Mouse (Mus musculus): Measurements from ENCODE around the gene Surf1. TPM values are rescaled to one million over a fixed set of nuclear protein-coding genes. Genes with fewer than 3 reads are reported as not detected.

Gene Surf1
- 95.5 and 103 TPM in 2 replicates for polyA plus RNA-seq (2015; fragmentation: Nextera tagmentation; extraction: Ambion mirVana)

DNA sequence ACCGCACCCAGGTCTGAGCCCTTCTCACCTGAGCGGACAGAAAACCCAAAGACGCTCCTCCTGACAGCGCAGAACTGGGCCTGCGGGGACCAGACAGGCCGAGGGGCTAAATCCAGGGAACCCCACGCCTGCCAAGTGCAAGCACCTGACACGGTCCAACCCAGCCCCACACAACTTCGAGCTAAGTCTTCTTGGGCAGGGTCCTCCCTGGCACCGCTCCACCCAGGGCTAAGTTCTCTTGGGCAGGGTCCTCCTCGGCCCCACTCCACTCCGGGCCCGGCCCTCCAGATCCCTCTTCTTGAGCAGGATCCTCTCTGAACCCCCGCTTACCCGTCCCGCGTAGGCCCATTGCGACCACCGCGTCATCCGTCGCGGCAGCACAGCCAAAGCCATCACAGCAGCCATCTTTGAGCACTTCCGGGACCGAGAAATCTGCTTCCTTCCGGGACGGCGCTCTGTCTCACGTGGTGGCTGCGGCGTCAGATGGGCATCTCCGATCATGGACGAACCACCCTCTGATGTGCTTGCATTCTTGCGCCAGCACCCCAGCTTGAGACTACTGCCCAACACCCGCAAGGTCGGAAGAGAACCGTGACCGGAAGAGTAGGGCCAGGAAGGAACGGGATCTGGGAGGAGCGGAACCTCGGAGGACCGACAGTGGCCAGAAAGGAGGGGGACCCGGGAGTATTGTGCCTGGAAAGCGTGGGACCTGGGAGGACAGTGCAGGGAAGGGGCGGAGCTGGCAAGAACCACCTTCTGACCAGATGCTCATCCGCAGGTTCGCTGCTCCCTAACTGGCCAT is at the start of gene Surf1, which contains the start of gene Surf2:
Gene Surf1 (minus strand): TSS at position 604 of the 802 bp plus-strand sequence.
Gene Surf2 (plus strand): TSS at position 441 of the 802 bp plus-strand sequence.

DNA sequence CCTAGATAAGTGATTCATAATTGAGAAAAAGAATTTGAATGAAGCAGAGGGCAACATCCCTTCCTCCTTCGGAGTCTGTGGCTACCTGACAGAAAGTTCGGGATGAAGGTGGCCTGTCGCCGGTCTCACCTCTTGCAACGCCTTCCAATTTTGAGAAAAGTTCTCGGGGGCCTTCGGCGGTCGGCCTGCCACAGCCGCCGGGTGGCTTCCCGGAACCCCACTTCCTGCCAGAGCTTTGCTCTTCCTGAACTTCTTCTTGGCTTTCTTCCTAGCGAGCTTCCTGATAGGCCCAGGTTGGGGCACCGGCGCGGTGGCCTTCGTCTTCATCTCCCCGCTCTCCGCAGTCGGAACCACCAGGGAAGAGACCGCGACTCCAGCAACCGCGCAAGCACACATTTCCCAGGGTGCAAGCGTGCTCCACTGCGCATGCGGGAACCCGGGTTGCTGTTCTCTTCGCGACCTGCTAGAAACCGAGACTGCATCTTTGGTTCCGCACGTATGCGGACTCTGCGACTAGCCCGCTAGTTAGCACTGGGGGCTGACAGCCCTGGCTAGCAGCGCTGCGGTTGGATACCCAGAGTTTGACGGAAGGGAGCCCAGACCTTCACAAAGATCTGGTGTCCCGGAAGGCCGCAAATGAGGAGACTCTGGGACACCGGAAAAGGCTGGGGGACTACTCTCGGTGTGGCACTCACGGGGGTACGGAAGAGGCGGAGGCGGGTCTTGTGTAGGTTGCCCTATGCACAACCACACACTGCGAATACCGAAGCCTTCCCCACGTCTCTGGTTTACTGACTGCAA is 47.8 kb upstream of the Surf1 start, which contains the start of gene Rexo4:
Gene Rexo4 (minus strand): TSS at position 464 of the 801 bp plus-strand sequence.

DNA sequence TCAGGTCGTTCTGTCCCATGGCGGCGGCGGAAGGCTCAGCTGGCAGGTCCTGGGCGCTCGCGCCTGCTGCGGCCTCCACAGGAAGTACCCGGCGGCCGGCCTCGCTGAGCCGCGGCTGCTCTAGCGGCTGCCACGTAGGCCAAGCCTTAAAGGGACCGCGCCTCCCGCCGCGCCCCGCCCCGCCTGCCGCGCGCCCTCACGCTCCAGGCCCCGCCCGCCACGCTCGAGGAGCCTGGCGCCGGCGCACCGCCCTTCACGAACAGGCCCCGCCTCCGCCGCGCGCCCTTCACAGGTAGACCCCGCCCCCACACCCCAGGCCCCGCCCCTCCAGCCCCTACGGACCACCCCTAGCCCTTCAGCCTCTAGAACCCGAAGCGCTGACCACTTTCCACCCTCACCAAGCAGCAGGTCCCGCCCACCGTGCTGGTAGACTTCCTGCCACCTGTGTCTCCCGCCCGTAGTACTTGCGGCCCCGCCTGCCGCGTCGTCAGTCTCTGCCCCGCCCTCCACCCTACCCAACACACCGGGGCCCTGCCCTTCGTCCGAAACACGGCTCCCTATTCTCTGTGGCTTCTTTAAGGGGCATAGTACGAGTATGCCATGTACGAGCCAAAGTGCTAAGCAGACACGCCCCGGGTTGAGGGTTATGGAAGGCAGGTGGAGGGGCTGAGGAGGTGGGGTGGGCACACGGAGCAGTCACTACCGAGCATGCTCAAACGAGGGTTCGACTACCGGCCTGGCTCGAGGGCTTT is 17.1 kb upstream of the Surf1 start, which contains the start of the genes Surf4 and Stkld1:
Gene Surf4 (minus strand): TSS at position 625 of the 752 bp plus-strand sequence.
Gene Stkld1 (plus strand): TSS at position 744 of the 752 bp plus-strand sequence.

DNA sequence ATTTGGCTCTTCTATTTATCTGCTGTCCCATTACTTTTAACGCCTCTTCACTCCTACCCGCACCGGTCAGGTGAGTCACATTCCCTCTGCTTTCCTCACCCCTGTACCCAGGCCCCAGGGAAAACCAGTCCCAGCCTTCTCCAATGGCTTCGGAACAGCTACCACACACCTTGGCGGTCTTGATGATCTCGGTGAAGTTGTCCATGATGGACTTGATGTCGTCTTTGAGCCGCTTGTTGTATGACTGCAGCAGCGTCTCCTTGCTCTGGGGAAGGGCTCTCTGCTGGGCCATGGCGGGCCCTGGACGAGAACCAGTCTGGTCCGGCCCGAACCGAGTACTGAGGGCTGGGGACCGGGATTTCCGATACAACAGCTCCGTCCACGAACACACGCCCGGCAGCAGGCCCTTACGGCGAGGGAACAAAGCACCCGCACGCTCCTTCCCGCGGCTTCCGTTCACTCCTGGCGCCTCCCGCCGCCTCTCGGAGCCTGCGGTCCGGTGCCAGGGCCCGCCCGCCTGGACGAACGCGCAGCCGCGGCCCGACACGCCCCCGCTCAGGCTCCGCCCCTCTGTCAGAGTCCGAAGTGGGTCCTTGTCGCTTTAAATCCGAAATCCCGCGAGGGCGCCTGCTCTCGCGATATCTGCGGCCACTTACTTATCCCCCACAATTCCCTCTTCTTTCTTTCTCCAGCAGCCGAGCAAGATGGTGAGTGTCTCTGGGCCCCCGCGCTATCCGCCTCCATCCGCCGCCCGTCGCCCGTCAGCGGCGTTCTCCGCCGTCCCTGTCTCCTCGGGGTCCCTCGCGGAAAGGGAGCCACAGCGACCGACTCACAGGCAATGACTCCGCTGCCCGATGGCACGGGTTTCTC is 6.0 kb downstream of the Surf1 start, which contains the start of the genes Med22 and Rpl7a:
Gene Med22 (minus strand): TSS at position 554 of the 870 bp plus-strand sequence.
Gene Rpl7a (plus strand): TSS at position 641 of the 870 bp plus-strand sequence.

DNA sequence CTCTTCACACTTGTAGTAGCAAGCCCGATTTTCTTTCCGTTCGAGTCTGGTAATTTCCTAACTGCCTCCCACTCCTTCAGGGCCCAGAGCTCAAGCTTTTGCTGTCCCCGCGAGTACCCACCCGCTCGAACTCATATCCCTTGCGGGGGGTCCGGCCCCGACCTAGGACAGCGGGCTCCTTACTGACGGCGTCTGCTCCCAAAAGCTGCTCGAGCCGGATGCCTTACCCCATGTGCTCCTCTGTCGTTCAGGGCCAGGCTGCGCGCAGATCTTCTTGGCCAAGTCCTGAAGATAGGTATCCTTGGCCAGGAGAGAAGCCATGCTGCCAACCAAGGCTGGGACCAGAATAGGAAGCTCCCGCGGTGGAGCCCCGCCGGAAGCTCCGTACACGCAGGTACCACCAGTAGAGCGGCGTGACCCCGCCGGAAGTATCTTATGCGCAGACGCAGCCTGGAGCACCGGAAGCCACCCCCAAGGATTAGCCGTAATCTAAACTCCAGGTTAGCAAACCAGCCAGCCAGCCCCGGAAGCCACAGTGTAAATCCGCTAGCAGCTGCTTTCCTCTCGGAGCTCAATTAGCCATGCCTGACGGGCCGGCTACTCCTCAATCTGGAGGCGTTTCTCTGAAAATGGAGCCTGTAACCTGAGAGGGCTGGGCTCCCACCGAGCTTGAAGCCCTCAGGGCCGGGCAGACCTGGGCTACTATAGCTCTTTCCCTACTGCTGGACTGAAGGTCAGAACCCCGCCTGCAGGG is 13.7 kb downstream of the Surf1 start, which contains the start of gene Surf6:
Gene Surf6 (minus strand): TSS at position 413 of the 754 bp plus-strand sequence.

DNA sequence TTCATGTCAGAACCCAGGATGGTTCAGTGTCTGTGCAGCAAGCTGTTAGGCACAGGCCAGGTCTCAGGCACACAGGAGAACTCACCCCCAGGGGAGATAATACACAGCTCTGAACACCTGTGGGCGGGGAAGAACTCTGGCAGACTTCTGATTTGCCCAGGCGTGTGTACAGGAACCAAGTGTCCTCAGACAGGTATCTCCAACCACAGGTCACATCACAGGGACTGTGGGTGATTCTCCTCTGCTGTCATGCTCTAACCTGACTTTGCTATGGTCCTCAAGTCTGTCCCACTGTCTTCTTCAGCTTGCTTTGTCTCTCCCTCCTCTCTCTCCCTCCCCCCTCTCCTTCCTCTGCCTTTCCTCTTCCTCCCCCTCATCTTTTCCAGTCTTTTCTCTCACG is 51.5 kb downstream of the Surf1 start, which contains the start of gene Abo:
Gene Abo (minus strand): TSS at position 101 of the 400 bp plus-strand sequence.

Other genes with a start within 250 kb of the Surf1 start
- gene Lcn4, start 245.2 kb downstream of the Surf1 start, polyA plus RNA-seq (2015; fragmentation: Nextera tagmentation; extraction: Ambion mirVana): not detected in 2 replicates
- gene Abo, start 51.6 kb downstream of the Surf1 start, polyA plus RNA-seq (2015; fragmentation: Nextera tagmentation; extraction: Ambion mirVana): not detected in 2 replicates
- gene Surf6, start 13.7 kb downstream of the Surf1 start, polyA plus RNA-seq (2015; fragmentation: Nextera tagmentation; extraction: Ambion mirVana): 13.0 and 15.4 TPM in 2 replicates
- gene Med22, start 5.9 kb downstream of the Surf1 start, polyA plus RNA-seq (2015; fragmentation: Nextera tagmentation; extraction: Ambion mirVana): 34.2 and 35.7 TPM in 2 replicates
- 413 and 440 TPM in 2 replicates for gene Rpl7a, start 5.8 kb downstream of the Surf1 start, polyA plus RNA-seq (2015; fragmentation: Nextera tagmentation; extraction: Ambion mirVana)
- gene Surf2, start 163 bp downstream of the Surf1 start, polyA plus RNA-seq (2015; fragmentation: Nextera tagmentation; extraction: Ambion mirVana): 41.6 and 57.7 TPM in 2 replicates
- 122 and 190 TPM in 2 replicates for gene Surf4, start 17.4 kb upstream of the Surf1 start, polyA plus RNA-seq (2015; fragmentation: Nextera tagmentation; extraction: Ambion mirVana)
- 0.15 TPM in 1 of 2 replicates, not detected in the other for gene Stkld1, start 17.5 kb upstream of the Surf1 start, polyA plus RNA-seq (2015; fragmentation: Nextera tagmentation; extraction: Ambion mirVana)
- gene Rexo4, start 47.9 kb upstream of the Surf1 start, polyA plus RNA-seq (2015; fragmentation: Nextera tagmentation; extraction: Ambion mirVana): 18.0 and 23.2 TPM in 2 replicates
- 0.17 and 0.20 TPM in 2 replicates for gene Adamts13, start 56.9 kb upstream of the Surf1 start, polyA plus RNA-seq (2015; fragmentation: Nextera tagmentation; extraction: Ambion mirVana)
- 34.2 and 43.9 TPM in 2 replicates for gene Cacfd1, start 93.4 kb upstream of the Surf1 start, polyA plus RNA-seq (2015; fragmentation: Nextera tagmentation; extraction: Ambion mirVana)
- 1.5 and 2.3 TPM in 2 replicates for gene Slc2a6, start 111.5 kb upstream of the Surf1 start, polyA plus RNA-seq (2015; fragmentation: Nextera tagmentation; extraction: Ambion mirVana)
- 0.14 and 0.54 TPM in 2 replicates for gene Mymk, start 155.6 kb upstream of the Surf1 start, polyA plus RNA-seq (2015; fragmentation: Nextera tagmentation; extraction: Ambion mirVana)
- gene Adamtsl2, start 162.8 kb upstream of the Surf1 start, polyA plus RNA-seq (2015; fragmentation: Nextera tagmentation; extraction: Ambion mirVana): 2.6 and 3.5 TPM in 2 replicates
- gene Fam163b, start 226.0 kb upstream of the Surf1 start, polyA plus RNA-seq (2015; fragmentation: Nextera tagmentation; extraction: Ambion mirVana): 3.1 and 5.9 TPM in 2 replicates
- gene Dbh, start 248.7 kb upstream of the Surf1 start, polyA plus RNA-seq (2015; fragmentation: Nextera tagmentation; extraction: Ambion mirVana): 237 and 244 TPM in 2 replicates

Measured in adrenal gland, postnatal 0 days (tissue).